Mouse (Mus musculus) forebrain, embryonic 15.5 days (tissue): ENCODE data around the gene Rasd1. TPM values are rescaled to one million over a fixed set of nuclear protein-coding genes. Genes with fewer than 3 reads are reported as not detected.

Experiments
- ATAC-seq: fragments of 200-750 bp; cut with Nextera tagmentation; replicated peaks from 2 replicates; pipeline ENCODE4 v1.8.0; 2017; ENCODE audit warnings: mild to moderate bottlenecking, moderate TSS enrichment, moderate library complexity
- H3K27ac ChIP-seq: fragments of 300-500 bp; sonication (generic); replicated peaks from 2 replicates; pipeline ENCODE4 v1.5.1; 2015; ENCODE audit warnings: mild to moderate bottlenecking, inconsistent platforms
- H3K27me3 ChIP-seq: fragments of 300-500 bp; sonication (generic); 2 replicates; pipeline ENCODE4 v1.6.1; 2015; ENCODE audit warnings: inconsistent platforms
- H3K36me3 ChIP-seq: fragments of 300-500 bp; sonication (generic); 2 replicates; pipeline ENCODE4 v1.6.1; 2015; ENCODE audit warnings: mild to moderate bottlenecking, inconsistent platforms
- H3K4me1 ChIP-seq: fragments of 300-500 bp; sonication (generic); 2 replicates; pipeline ENCODE4 v1.6.1; 2015; ENCODE audit warnings: inconsistent platforms
- H3K4me2 ChIP-seq: fragments of 300-500 bp; sonication (generic); replicated peaks from 2 replicates; pipeline ENCODE4 v1.6.1; 2015; ENCODE audit warnings: mild to moderate bottlenecking, inconsistent platforms
- H3K4me3 ChIP-seq: fragments of 300-500 bp; sonication (generic); 2 replicates; pipeline ENCODE4 v1.5.1; 2015; ENCODE audit warnings: mild to moderate bottlenecking, inconsistent platforms
- H3K9ac ChIP-seq: fragments of 300-500 bp; sonication (generic); replicated peaks from 2 replicates; pipeline ENCODE4 v1.6.1; 2015; ENCODE audit warnings: mild to moderate bottlenecking, inconsistent platforms
- H3K9me3 ChIP-seq: fragments of 300-500 bp; sonication (generic); 2 replicates; pipeline ENCODE4 v1.6.1; 2016; ENCODE audit warnings: inconsistent platforms
- WGBS: fragments of 180-500 bp; shearing (Covaris S2); methylation state at CpG from one replicate; pipeline ENCODE4 v1.1.7; 2015; ENCODE audit warnings: mixed read lengths; 5-methylcytosine and 5-hydroxymethylcytosine counted together
- polyA plus RNA-seq: library from polyadenylated mRNA; unstranded; fragments of >200 nt; fragmentation: Nextera tagmentation; extraction: Ambion mirVana; gene quantifications from 2 replicates; pipeline ENCODE4 v1.2.1, GENCODE M21; 2015

Gene Rasd1
- polyA plus RNA-seq, 1 experiment from 2014 or later: 1.2 TPM

DNA sequence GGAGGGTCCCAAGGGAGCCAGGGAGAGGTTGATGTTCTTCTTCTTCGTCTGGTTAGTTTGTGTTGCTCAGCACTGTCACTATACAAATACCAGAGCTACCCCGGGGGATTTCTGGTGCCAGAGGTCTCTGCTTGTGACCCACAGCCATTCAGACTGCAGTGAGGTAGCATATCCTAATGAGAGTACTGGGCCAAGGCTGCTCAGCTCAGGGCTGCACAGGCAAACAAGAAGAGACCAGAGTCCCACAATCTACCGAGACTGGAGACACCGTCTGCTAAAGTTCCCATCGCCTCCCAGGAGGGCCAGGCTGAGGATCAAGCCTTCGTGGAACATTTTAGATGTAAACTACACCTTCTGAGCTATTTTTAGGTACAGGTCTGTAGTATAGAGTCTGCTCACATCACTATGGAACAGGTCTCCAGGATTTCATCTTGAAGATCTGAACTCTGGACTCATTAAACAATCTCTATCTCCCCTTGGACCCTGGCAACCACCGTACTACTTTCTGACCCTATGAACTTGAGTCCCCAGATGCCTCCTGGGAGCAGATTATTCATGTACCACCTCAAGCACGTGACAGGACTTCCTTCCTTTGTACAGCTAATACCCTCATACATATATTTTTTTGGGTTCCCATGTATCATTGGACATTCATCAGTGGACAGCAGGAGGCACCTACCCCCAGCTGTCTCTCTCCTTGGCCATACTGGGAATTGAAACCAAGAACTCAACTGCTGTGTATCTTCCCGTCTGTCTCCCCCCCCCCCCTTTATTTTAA, 32.0 kb downstream of the Rasd1 start:
- Histone ChIP-seq H3K9me3 (no peaks in the 10 kb centered on the region), H3K27ac (no peak overlapping the region), H3K27me3 (no peaks in the 10 kb centered on the region), H3K4me2 (no peak overlapping the region), H3K4me1 (no peaks in the 10 kb centered on the region), H3K4me3 (no peak overlapping the region), H3K9ac (no peak overlapping the region), H3K36me3 (no peaks in the 10 kb centered on the region)
- WGBS: 71% methylated on average over 9 of the region's 9 CpGs
- no peak for ATAC-seq

DNA sequence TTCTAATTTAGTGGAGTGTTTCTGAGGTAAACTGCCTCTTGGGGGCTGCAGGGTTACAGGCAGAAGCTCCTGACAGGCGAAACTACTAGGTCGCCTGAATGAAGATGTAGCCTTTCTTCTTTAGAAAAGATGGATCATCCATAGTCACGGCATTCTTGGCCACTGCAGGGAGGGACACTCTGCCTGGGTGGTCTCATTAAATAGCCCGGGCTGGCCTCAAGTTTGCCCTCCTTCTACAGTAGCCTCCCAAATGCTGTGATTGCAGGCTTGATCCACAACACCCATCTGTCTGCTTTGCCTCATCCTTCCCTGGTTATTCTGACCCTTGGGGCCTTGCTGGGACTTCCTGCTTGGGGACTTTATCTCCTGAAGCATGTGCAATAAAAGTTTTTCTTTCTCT, 34.7 kb downstream of the Rasd1 start:
- Histone ChIP-seq H3K4me2 (no peak overlapping the region), H3K9me3 (no peaks in the 10 kb centered on the region), H3K36me3 (no peaks in the 10 kb centered on the region), H3K4me1 (no peaks in the 10 kb centered on the region), H3K27ac (no peak overlapping the region), H3K9ac (no peak overlapping the region), H3K27me3 (no peaks in the 10 kb centered on the region), H3K4me3 (no peak overlapping the region)
- 51% methylated on average over 4 of the region's 4 CpGs for WGBS
- no peak for ATAC-seq

DNA sequence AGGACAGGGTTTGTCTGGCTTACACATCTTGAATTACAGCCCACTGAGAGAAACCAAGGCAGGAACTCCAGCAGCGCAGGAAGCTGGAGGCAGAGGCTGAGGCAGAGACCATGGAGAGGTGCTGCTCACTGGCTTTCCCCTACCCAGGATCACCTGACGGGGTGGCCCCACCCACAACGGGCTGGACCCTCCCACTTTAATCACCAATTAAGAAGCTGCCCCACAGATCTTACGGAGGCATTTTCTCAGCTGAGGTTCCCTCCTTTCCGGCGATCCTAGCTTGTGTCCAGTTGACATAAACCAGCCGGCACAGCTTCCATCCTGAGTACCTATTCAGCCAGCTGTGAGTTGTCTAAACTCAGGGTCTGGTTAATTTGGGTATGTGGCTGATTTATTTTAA, 43.5 kb downstream of the Rasd1 start:
- H3K36me3 ChIP-seq: no peaks in the 10 kb centered on the region
- no peaks in the 10 kb centered on the region for H3K27me3 ChIP-seq
- no peak overlapping the region for H3K4me3 ChIP-seq
- no peak overlapping the region for H3K9ac ChIP-seq
- 8% methylated on average over 7 of the region's 7 CpGs for WGBS
- no peak overlapping the region for H3K4me2 ChIP-seq
- no peak for ATAC-seq
- H3K4me1 ChIP-seq: no peaks in the 10 kb centered on the region
- no peak overlapping the region for H3K27ac ChIP-seq
- no peaks in the 10 kb centered on the region for H3K9me3 ChIP-seq

GRCm38 (mm10) chr11:59920331-59920730, 44.4 kb downstream of the Rasd1 start:
- Histone ChIP-seq H3K27ac (no peak overlapping the region), H3K27me3 (no peaks in the 10 kb centered on the region), H3K4me1 (no peaks in the 10 kb centered on the region), H3K36me3 (no peaks in the 10 kb centered on the region), H3K9ac (no peak overlapping the region), H3K9me3 (no peaks in the 10 kb centered on the region), H3K4me2 (no peak overlapping the region), H3K4me3 (no peak overlapping the region)
- no peak for ATAC-seq
- 81% methylated on average over 5 of the region's 5 CpGs for WGBS

- H3K4me1 ChIP-seq: no peaks in the 10 kb centered on the region
- H3K4me3 ChIP-seq: no peak overlapping the region
- no peak overlapping the region for H3K9ac ChIP-seq
- no peak overlapping the region for H3K27ac ChIP-seq
- no peaks in the 10 kb centered on the region for H3K27me3 ChIP-seq
- ATAC-seq: no peak
- no peaks in the 10 kb centered on the region for H3K36me3 ChIP-seq
- 76% methylated on average over 3 of the region's 3 CpGs for WGBS
- H3K4me2 ChIP-seq: no peak overlapping the region
- H3K9me3 ChIP-seq: no peaks in the 10 kb centered on the region
Observed at GRCm38 (mm10) chr11:59919401-59919800, 45.3 kb downstream of the Rasd1 start.

- Histone ChIP-seq H3K27ac (no peak overlapping the region), H3K4me2 (no peak overlapping the region), H3K4me3 (no peak overlapping the region), H3K36me3 (no peaks in the 10 kb centered on the region), H3K4me1 (no peaks in the 10 kb centered on the region), H3K27me3 (no peaks in the 10 kb centered on the region), H3K9ac (no peak overlapping the region), H3K9me3 (no peaks in the 10 kb centered on the region)
- WGBS: 28% methylated on average over 4 of the region's 4 CpGs
- no peak for ATAC-seq
Observed at GRCm38 (mm10) chr11:59918014-59918413, 46.7 kb downstream of the Rasd1 start.

DNA sequence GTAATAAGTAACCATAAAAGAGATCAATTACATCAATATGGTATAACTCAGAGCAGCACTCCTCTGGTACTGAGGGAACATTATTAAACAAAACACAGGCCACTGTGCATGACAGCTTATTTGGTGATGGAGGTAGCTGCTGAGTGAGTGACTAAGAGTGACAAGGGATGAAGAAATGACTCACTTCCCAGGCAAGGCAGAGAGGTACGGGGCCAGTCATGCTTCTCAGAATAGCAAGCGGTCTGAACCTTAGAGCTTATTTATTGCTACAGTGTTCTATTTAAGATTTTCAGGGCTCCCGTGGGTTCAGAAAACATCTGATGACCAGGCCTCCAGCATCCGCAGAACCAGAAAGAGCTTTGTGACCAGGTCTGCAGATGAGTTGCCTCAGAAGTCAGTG, 51.0 kb downstream of the Rasd1 start:
- no peak overlapping the region for H3K9ac ChIP-seq
- no peaks in the 10 kb centered on the region for H3K27me3 ChIP-seq
- no peaks in the 10 kb centered on the region for H3K36me3 ChIP-seq
- no peak overlapping the region for H3K4me3 ChIP-seq
- no peak for ATAC-seq
- H3K9me3 ChIP-seq: no peaks in the 10 kb centered on the region
- 91% methylated on average over 4 of the region's 4 CpGs for WGBS
- H3K27ac ChIP-seq: no peak overlapping the region
- H3K4me2 ChIP-seq: no peak overlapping the region
- no peaks in the 10 kb centered on the region for H3K4me1 ChIP-seq

Other genes starting within 250 kb of the Rasd1 start
- 3.6 and 4.0 TPM in 2 replicates for gene Pld6, start 177.3 kb downstream of the Rasd1 start, polyA plus RNA-seq
- gene Flcn, start 154.9 kb downstream of the Rasd1 start, polyA plus RNA-seq: 44.6 and 45.9 TPM in 2 replicates
- 54.0 and 58.4 TPM in 2 replicates for gene Nt5m, start 125.5 kb downstream of the Rasd1 start, polyA plus RNA-seq
- gene Cops3, start 125.1 kb downstream of the Rasd1 start, polyA plus RNA-seq: 205 and 208 TPM in 2 replicates
- gene Med9, start 16.7 kb downstream of the Rasd1 start, polyA plus RNA-seq: 39.8 and 39.9 TPM in 2 replicates
- 5.5 and 5.8 TPM in 2 replicates for gene Pemt, start 81.5 kb upstream of the Rasd1 start, polyA plus RNA-seq
- 31.9 and 34.2 TPM in 2 replicates for gene Rai1, start 140.1 kb upstream of the Rasd1 start, polyA plus RNA-seq